Mouse (Mus musculus) neural tube, embryonic 14.5 days (tissue): ENCODE results near the gene Doc2g. TPM values are rescaled to one million over a fixed set of nuclear protein-coding genes. Genes with fewer than 3 reads are reported as not detected.
"Not testable (repeated sequence)": the region's sequence is repeated elsewhere in the genome, so short reads cannot be mapped to it uniquely, and the experiment has no call there.

Experiments used
- ATAC-seq: fragments of 200-750 bp; cut with Nextera tagmentation; 2 replicates; pipeline ENCODE4 v1.8.0; 2017; ENCODE audit warnings: low read depth, mild to moderate bottlenecking, moderate TSS enrichment, moderate library complexity
- H3K27ac ChIP-seq: fragments of 300-500 bp; sonication (generic); 2 replicates; pipeline ENCODE4 v1.5.1; 2014; ENCODE audit warnings: low read depth, mild to moderate bottlenecking, control low read depth, low read length, moderate library complexity, mixed read lengths
- H3K27me3 ChIP-seq: fragments of 300-500 bp; sonication (generic); 2 replicates; pipeline ENCODE4 v1.6.1; 2014; ENCODE audit warnings: low read length; ENCODE audit not compliant: control insufficient read depth, insufficient read depth
- H3K36me3 ChIP-seq: fragments of 300-500 bp; sonication (generic); 2 replicates; pipeline ENCODE4 v1.6.1; 2014; ENCODE audit warnings: low read length, mixed read lengths; ENCODE audit not compliant: control insufficient read depth, insufficient read depth
- H3K4me1 ChIP-seq: fragments of 300-500 bp; sonication (generic); 2 replicates; pipeline ENCODE4 v1.6.1; 2014; ENCODE audit warnings: low read length; ENCODE audit not compliant: control insufficient read depth, insufficient read depth
- H3K4me2 ChIP-seq: fragments of 300-500 bp; sonication (generic); 2 replicates; pipeline ENCODE4 v1.6.1; 2014; ENCODE audit warnings: mild to moderate bottlenecking, low read depth, low read length, control low read depth
- H3K4me3 ChIP-seq: fragments of 300-500 bp; sonication (generic); 2 replicates; pipeline ENCODE4 v1.5.1; 2014; ENCODE audit warnings: low read depth, low read length, control low read depth, mixed read lengths
- H3K9ac ChIP-seq: fragments of 300-500 bp; sonication (generic); replicated peaks from 2 replicates; pipeline ENCODE4 v1.6.1; 2014; ENCODE audit warnings: low read depth, mild to moderate bottlenecking, control low read depth, low read length, mixed read lengths
- H3K9me3 ChIP-seq: fragments of 300-500 bp; sonication (generic); 2 replicates; pipeline ENCODE4 v1.6.1; 2016; ENCODE audit warnings: low read length; ENCODE audit not compliant: control insufficient read depth
- WGBS: fragments of 180-500 bp; shearing (Covaris S2); extraction: QIAGEN DNeasy Blood & Tissue Kit; methylation state at CpG from one replicate; pipeline ENCODE4 v1.1.7; 2014; 5-methylcytosine and 5-hydroxymethylcytosine counted together
- polyA plus RNA-seq: library from polyadenylated mRNA; unstranded; fragments of >200 nt; fragmentation: Nextera tagmentation; extraction: Ambion mirVana; gene quantifications from 2 replicates; pipeline ENCODE4 v1.2.1, GENCODE M21; 2014

Gene Doc2g
- 6.2 and 6.5 TPM in 2 replicates for polyA plus RNA-seq

DNA sequence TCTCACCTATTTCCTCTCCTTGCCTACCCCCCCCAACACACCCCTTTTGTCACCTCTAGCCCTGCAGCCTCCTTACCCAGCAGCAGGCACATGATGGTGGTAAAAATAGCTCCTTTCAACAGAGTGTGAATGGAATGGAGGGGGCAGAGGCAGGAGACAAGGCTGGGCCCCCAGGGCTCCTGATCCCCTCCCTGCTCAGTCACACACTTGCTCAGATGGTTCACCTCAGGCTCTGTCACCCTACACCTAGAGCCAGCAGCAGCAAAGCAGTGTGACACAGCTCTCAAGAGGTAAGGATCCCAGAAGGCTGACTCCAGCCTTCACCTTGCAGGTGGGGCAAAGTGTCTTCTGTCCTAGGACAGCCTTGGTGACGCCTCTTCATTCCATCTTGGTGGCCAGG lies at the start of gene Doc2g:
Gene Doc2g (plus strand): TSS at position 202 of the 400 bp plus-strand sequence.
- no peak within 1 kb of the TSS for H3K9ac ChIP-seq
- 91% methylated on average over 1 of the region's 1 CpGs for WGBS
- no peaks in the 10 kb centered on the region for H3K27me3 ChIP-seq

GRCm38 (mm10) chr19:3955033-3955432 lies 48.1 kb upstream of the Doc2g start:
- Histone ChIP-seq H3K4me3 (no peak overlapping the region), H3K9ac (no peak overlapping the region), H3K27me3 (no peaks in the 10 kb centered on the region), H3K9me3 (no peaks in the 10 kb centered on the region), H3K4me1 (no peaks in the 10 kb centered on the region), H3K4me2 (no peak overlapping the region), H3K27ac (no peak overlapping the region), H3K36me3 (no peaks in the 10 kb centered on the region)
- no peak for ATAC-seq
- 77% methylated on average over 3 of the region's 3 CpGs for WGBS

More for the DNA sequence above, at the start of gene Doc2g:
- Histone ChIP-seq H3K4me1 (peaks cover 7% of the 10 kb centered on the region), H3K27ac (no peak within 1 kb of the TSS), H3K4me2 (no peak within 1 kb of the TSS), H3K36me3 (peaks cover 17% of the 10 kb centered on the region), H3K9me3 (no peaks in the 10 kb centered on the region), H3K4me3 (no peak within 1 kb of the TSS)
- no peak for ATAC-seq

GRCm38 (mm10) chr19:3955804-3956203 lies 47.3 kb upstream of the Doc2g start:
- Histone ChIP-seq H3K4me2 (no peak overlapping the region), H3K9me3 (no peaks in the 10 kb centered on the region), H3K4me3 (no peak overlapping the region), H3K27ac (no peak overlapping the region), H3K36me3 (no peaks in the 10 kb centered on the region), H3K9ac (no peak overlapping the region), H3K4me1 (no peaks in the 10 kb centered on the region), H3K27me3 (no peaks in the 10 kb centered on the region)
- no peak for ATAC-seq
- WGBS, result 54% methylated on average over 4 of the region's 4 CpGs

- H3K27ac ChIP-seq, H3K4me1 ChIP-seq, H3K9ac ChIP-seq, ATAC-seq, H3K4me2 ChIP-seq, H3K36me3 ChIP-seq, H3K4me3 ChIP-seq, H3K27me3 ChIP-seq, H3K9me3 ChIP-seq: not testable (repeated sequence)
- WGBS, result 84% methylated on average over 5 of the region's 5 CpGs
Observed at GRCm38 (mm10) chr19:3957296-3958036, 45.6 kb upstream of the Doc2g start.

- no peaks in the 10 kb centered on the region for H3K4me1 ChIP-seq
- no peak within 1 kb of the TSS for H3K4me2 ChIP-seq
- no peak within 1 kb of the TSS for H3K4me3 ChIP-seq
- H3K9ac ChIP-seq, result no peak within 1 kb of the TSS
- H3K27me3 ChIP-seq, result no peaks in the 10 kb centered on the region
- no peak within 1 kb of the TSS for H3K27ac ChIP-seq
- no peaks in the 10 kb centered on the region for H3K36me3 ChIP-seq
- 81% methylated on average over 4 of the region's 4 CpGs for WGBS
- ATAC-seq, result no peak
- H3K9me3 ChIP-seq, result no peaks in the 10 kb centered on the region
Observed at GRCm38 (mm10) chr19:3958470-3958869, 44.6 kb upstream of the Doc2g start, which contains the start of gene Aldh3b3. Gene Aldh3b3 (plus strand): TSS chr19:3958645.

GRCm38 (mm10) chr19:3959030-3959429 lies 44.1 kb upstream of the Doc2g start:
- Histone ChIP-seq H3K27me3 (no peaks in the 10 kb centered on the region), H3K4me3 (no peak overlapping the region), H3K9ac (no peak overlapping the region), H3K36me3 (no peaks in the 10 kb centered on the region), H3K27ac (no peak overlapping the region), H3K4me1 (no peaks in the 10 kb centered on the region), H3K4me2 (no peak overlapping the region), H3K9me3 (no peaks in the 10 kb centered on the region)
- ATAC-seq, result no peak

DNA sequence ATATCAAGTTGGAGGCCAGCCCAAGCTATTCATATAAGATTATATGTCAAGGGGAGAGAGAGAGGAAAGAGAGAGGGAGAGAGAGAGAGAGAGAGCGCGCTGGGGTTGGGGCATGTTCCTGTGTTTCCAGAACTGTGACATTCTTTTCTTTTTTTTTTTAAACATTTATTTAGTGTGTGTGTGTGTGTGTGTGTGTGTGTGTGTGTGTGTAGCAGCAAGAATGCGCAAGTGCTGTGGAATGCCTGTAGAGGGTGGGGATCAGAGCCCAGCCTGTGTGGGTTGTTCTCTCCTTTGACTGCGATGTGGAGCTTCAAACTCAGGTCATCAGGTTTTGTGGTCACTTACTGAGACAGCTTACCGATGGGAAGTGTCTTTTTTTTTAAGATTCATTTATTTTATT lies 42.9 kb upstream of the Doc2g start:
- Histone ChIP-seq H3K27ac (no peak overlapping the region), H3K4me1 (no peaks in the 10 kb centered on the region), H3K9me3 (no peaks in the 10 kb centered on the region), H3K4me3 (no peak overlapping the region), H3K36me3 (no peaks in the 10 kb centered on the region), H3K4me2 (no peak overlapping the region), H3K9ac (no peak overlapping the region), H3K27me3 (no peaks in the 10 kb centered on the region)
- whole genome bisulfite sequencing, result 88% methylated on average over 5 of the region's 5 CpGs
- no peak for ATAC-seq

DNA sequence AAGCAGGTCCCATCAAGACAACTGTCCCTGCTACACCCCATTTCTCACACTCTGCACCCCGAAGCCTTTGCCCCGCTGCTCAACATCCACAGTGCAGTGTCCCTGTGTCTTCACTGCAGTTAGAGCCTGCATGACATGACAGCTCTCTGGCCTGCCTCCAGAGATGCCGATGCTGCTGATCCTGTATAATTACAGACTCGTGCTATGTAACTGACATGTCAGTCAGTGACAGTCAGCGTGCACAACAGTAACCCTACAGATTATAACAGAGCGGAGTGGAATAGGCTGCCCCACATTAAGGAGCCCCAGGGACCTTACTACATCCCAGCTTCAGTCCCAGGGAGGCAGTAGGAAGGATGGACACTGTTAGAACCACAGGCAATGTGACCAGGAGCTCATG lies 41.3 kb upstream of the Doc2g start:
- not testable (repeated sequence) for H3K27ac ChIP-seq, H3K36me3 ChIP-seq, H3K27me3 ChIP-seq, H3K9me3 ChIP-seq, H3K4me2 ChIP-seq, H3K9ac ChIP-seq, H3K4me3 ChIP-seq, ATAC-seq, H3K4me1 ChIP-seq
- 88% methylated on average over 6 of the region's 6 CpGs for WGBS

GRCm38 (mm10) chr19:3962469-3962868 lies 40.6 kb upstream of the Doc2g start:
- ATAC-seq, result no peak
- Histone ChIP-seq H3K9ac (no peak overlapping the region), H3K4me2 (no peak overlapping the region), H3K4me3 (no peak overlapping the region), H3K27ac (no peak overlapping the region), H3K9me3 (no peaks in the 10 kb centered on the region), H3K4me1 (no peaks in the 10 kb centered on the region), H3K27me3 (no peaks in the 10 kb centered on the region), H3K36me3 (no peaks in the 10 kb centered on the region)
- 15% methylated on average over 2 of the region's 2 CpGs for WGBS
